ENCODE assay signal across 26 mouse cellular contexts in genomic region chr14:54104243-54104642, GRCm38 (mm10).
DNase-seq lines count a peak whose midpoint lies in the region; ATAC-seq and TF ChIP-seq lines count a peak whose summit lies in the region.
"Had no signal": no experiment of that assay in that cellular context is flagged by ENCODE, and none has a peak within 500 bp of the region (broad histone marks: within the 10 kb centered on the region; RNA-seq: fewer than 3 reads in every experiment).

No protein-coding gene starts in this region.

- DNase-seq in gastrocnemius, adult 18-20 months (ENCODE audit: low spot score): peak; percentile 19
- DNase-seq in gastrocnemius, postnatal 4 days (ENCODE audit: low spot score in 2 of 2): no peak
- DNase-seq in hindbrain, postnatal 0 days (ENCODE audit: low spot score): peak; percentile 16
- DNase-seq in hindbrain, embryonic 10.5 days (ENCODE audit: low spot score): no peak
- peak; percentile 82 for DNase-seq in adrenal gland, adult 2 months
- peak; percentile 27 for DNase-seq in ovary, postnatal 14 days (ENCODE audit: low spot score)
- no peak for DNase-seq in layer of hippocampus, postnatal 25 days (ENCODE audit: extremely low spot score in 1 of 2, low spot score in 1 of 2)
- DNase-seq: cerebellum, adult 9-10 months; heart, postnatal 14 days; kidney, adult 8-10 months; kidney, postnatal 14 days; layer of hippocampus, postnatal 36 days; liver, embryonic 13.5 days; lung, embryonic 14.5 days; lung, postnatal 36 days; midbrain, embryonic 14.5 days; right cerebral cortex, postnatal 25 days; thymus, postnatal 14 days had no signal

- H3K36me3 ChIP-seq in hindbrain, postnatal 0 days (ENCODE audit: insufficient read depth, low read length): no peaks in the 10 kb centered on the region
- H3K36me3 ChIP-seq in hindbrain, embryonic 10.5 days: no peaks in the 10 kb centered on the region
- no peaks in the 10 kb centered on the region for H3K36me3 ChIP-seq in midbrain, embryonic 16.5 days (ENCODE audit: control insufficient read depth, insufficient read depth, low read length)
- H3K36me3 ChIP-seq: heart, embryonic 13.5 days; hindbrain, embryonic 13.5 days; limb, embryonic 13.5 days; liver, embryonic 13.5 days; neural tube, embryonic 13.5 days had no signal

- TF ChIP-seq CTCF in hindbrain, postnatal 0 days (IDR thresholded peaks at IDR 0.05; ENCODE audit: low read depth): no peak

- H3K9ac ChIP-seq in hindbrain, postnatal 0 days (replicated peaks; ENCODE audit: low read length): no peak overlapping the region
- H3K9ac ChIP-seq in midbrain, embryonic 16.5 days (ENCODE audit: low read depth, low read length): no peak overlapping the region
- H3K9ac ChIP-seq: heart, embryonic 13.5 days; hindbrain, embryonic 13.5 days; limb, embryonic 13.5 days; liver, embryonic 13.5 days; lung, embryonic 14.5 days; neural tube, embryonic 13.5 days had no signal

- WGBS in hindbrain, postnatal 0 days: 72% methylated on average over 6 of the region's 6 CpGs
- WGBS in hindbrain, embryonic 10.5 days: 94% methylated on average over 6 of the region's 6 CpGs
- 84% methylated on average over 6 of the region's 6 CpGs for WGBS in midbrain, embryonic 16.5 days

- H3K4me2 ChIP-seq in hindbrain, postnatal 0 days (ENCODE audit: low read depth, low read length): no peak overlapping the region
- H3K4me2 ChIP-seq in midbrain, embryonic 16.5 days (ENCODE audit: low read length): no peak overlapping the region
- H3K4me2 ChIP-seq: heart, embryonic 13.5 days; hindbrain, embryonic 13.5 days; limb, embryonic 13.5 days; liver, embryonic 13.5 days; lung, embryonic 14.5 days; neural tube, embryonic 13.5 days had no signal

- ATAC-seq in hindbrain, postnatal 0 days: no peak
- ATAC-seq in midbrain, embryonic 16.5 days: no peak
- ATAC-seq: forebrain, embryonic 14.5 days; inflammation-experienced regulatory T-cells, adult 6 months had no signal

- no peak overlapping the region for H3K27ac ChIP-seq in hindbrain, postnatal 0 days
- no peak overlapping the region for H3K27ac ChIP-seq in hindbrain, embryonic 10.5 days
- H3K27ac ChIP-seq in midbrain, embryonic 16.5 days (ENCODE audit: low read length): no peak overlapping the region
- H3K27ac ChIP-seq: heart, embryonic 13.5 days; hindbrain, embryonic 13.5 days; layer of hippocampus, adult 2 months; limb, embryonic 13.5 days; liver, embryonic 13.5 days; neural tube, embryonic 13.5 days had no signal

- H3K4me3 ChIP-seq in hindbrain, postnatal 0 days (ENCODE audit: low read length): no peak overlapping the region
- no peak overlapping the region for H3K4me3 ChIP-seq in hindbrain, embryonic 10.5 days
- H3K4me3 ChIP-seq in midbrain, embryonic 16.5 days (ENCODE audit: low read depth, low read length): no peak overlapping the region
- H3K4me3 ChIP-seq: heart, embryonic 13.5 days; hindbrain, embryonic 13.5 days; layer of hippocampus, adult 2 months; limb, embryonic 13.5 days; liver, embryonic 13.5 days; neural tube, embryonic 13.5 days had no signal

- no peaks in the 10 kb centered on the region for H3K27me3 ChIP-seq in hindbrain, postnatal 0 days (ENCODE audit: insufficient read depth, low read length)
- no peaks in the 10 kb centered on the region for H3K27me3 ChIP-seq in hindbrain, embryonic 10.5 days (ENCODE audit: insufficient read depth, poor library complexity, severe bottlenecking)
- H3K27me3 ChIP-seq in midbrain, embryonic 16.5 days (ENCODE audit: control insufficient read depth, insufficient read depth, low read depth, low read length): no peaks in the 10 kb centered on the region
- H3K27me3 ChIP-seq: heart, embryonic 13.5 days; hindbrain, embryonic 13.5 days; limb, embryonic 13.5 days; neural tube, embryonic 13.5 days had no signal

- no peaks in the 10 kb centered on the region for H3K9me3 ChIP-seq in hindbrain, postnatal 0 days (ENCODE audit: low read length)
- no peaks in the 10 kb centered on the region for H3K9me3 ChIP-seq in hindbrain, embryonic 10.5 days
- no peaks in the 10 kb centered on the region for H3K9me3 ChIP-seq in midbrain, embryonic 16.5 days (replicated peaks; ENCODE audit: control insufficient read depth, low read length, poor library complexity, severe bottlenecking)
- H3K9me3 ChIP-seq: heart, embryonic 13.5 days; hindbrain, embryonic 13.5 days; limb, embryonic 13.5 days; liver, embryonic 13.5 days; neural tube, embryonic 13.5 days had no signal

- peaks cover 11% of the 10 kb centered on the region for H3K4me1 ChIP-seq in hindbrain, postnatal 0 days (ENCODE audit: insufficient read depth, low read length)
- H3K4me1 ChIP-seq in hindbrain, embryonic 10.5 days (replicated peaks): peaks cover 33% of the 10 kb centered on the region
- peaks cover 7% of the 10 kb centered on the region for H3K4me1 ChIP-seq in midbrain, embryonic 16.5 days (ENCODE audit: control insufficient read depth, insufficient read depth, low read length)

Comparison
In these comparisons a context has a peak if more than half of its experiments do, and no peak if none do; other contexts are left out.
1. DNase-seq: peak in gastrocnemius, adult 18-20 months (single experiment), hindbrain, postnatal 0 days (single experiment), adrenal gland, adult 2 months (single experiment) and ovary, postnatal 14 days (single experiment); none in gastrocnemius, postnatal 4 days (0 of 2), hindbrain, embryonic 10.5 days (single experiment) and layer of hippocampus, postnatal 25 days (0 of 2).